Mouse (Mus musculus) liver, embryonic 15.5 days (tissue): Measurements from ENCODE around the gene Mtfr1l. TPM values are rescaled to one million over a fixed set of nuclear protein-coding genes. Genes with fewer than 3 reads are reported as not detected.

Experiments used
- ATAC-seq: fragments of 200-750 bp; cut with Nextera tagmentation; 2 replicates; pipeline ENCODE4 v1.8.0; 2017; ENCODE audit warnings: moderate number of reproducible peaks, mild to moderate bottlenecking, moderate library complexity; ENCODE audit not compliant: insufficient read depth
- H3K27ac ChIP-seq: fragments of 300-500 bp; sonication (generic); replicated peaks from 2 replicates; pipeline ENCODE4 v1.5.1; 2015; ENCODE audit warnings: mild to moderate bottlenecking, inconsistent platforms
- H3K27me3 ChIP-seq: fragments of 300-500 bp; sonication (generic); 2 replicates; pipeline ENCODE4 v1.6.1; 2015; ENCODE audit warnings: mild to moderate bottlenecking, inconsistent platforms
- H3K36me3 ChIP-seq: fragments of 300-500 bp; sonication (generic); replicated peaks from 2 replicates; pipeline ENCODE4 v1.6.1; 2015; ENCODE audit warnings: moderate library complexity, mild to moderate bottlenecking, inconsistent platforms
- H3K4me1 ChIP-seq: fragments of 300-500 bp; sonication (generic); replicated peaks from 2 replicates; pipeline ENCODE4 v1.6.1; 2015; ENCODE audit warnings: inconsistent platforms
- H3K4me2 ChIP-seq: fragments of 300-500 bp; sonication (generic); 2 replicates; pipeline ENCODE4 v1.6.1; 2015; ENCODE audit warnings: moderate library complexity, mild to moderate bottlenecking, inconsistent platforms
- H3K4me3 ChIP-seq: fragments of 300-500 bp; sonication (generic); replicated peaks from 2 replicates; pipeline ENCODE4 v1.5.1; 2015; ENCODE audit warnings: mild to moderate bottlenecking, inconsistent platforms
- H3K9ac ChIP-seq: fragments of 300-500 bp; sonication (generic); 2 replicates; pipeline ENCODE4 v1.6.1; 2015; ENCODE audit warnings: moderate library complexity, mild to moderate bottlenecking, inconsistent platforms
- H3K9me3 ChIP-seq: fragments of 300-500 bp; sonication (generic); replicated peaks from 2 replicates; pipeline ENCODE4 v1.6.1; 2016; ENCODE audit warnings: inconsistent platforms
- WGBS: fragments of 180-500 bp; shearing (Covaris S2); methylation state at CpG from one replicate; pipeline ENCODE4 v1.1.7; 2015; ENCODE audit warnings: mixed read lengths; ENCODE audit not compliant: insufficient replicate concordance; 5-methylcytosine and 5-hydroxymethylcytosine counted together
- polyA plus RNA-seq: library from polyadenylated mRNA; unstranded; fragments of >200 nt; fragmentation: Nextera tagmentation; extraction: Ambion mirVana; gene quantifications from 2 replicates; pipeline ENCODE4 v1.2.1, GENCODE M21; 2015

Mtfr1l gene
- polyA plus RNA-seq, 1 experiment from 2014 or later = 40.3 TPM

DNA sequence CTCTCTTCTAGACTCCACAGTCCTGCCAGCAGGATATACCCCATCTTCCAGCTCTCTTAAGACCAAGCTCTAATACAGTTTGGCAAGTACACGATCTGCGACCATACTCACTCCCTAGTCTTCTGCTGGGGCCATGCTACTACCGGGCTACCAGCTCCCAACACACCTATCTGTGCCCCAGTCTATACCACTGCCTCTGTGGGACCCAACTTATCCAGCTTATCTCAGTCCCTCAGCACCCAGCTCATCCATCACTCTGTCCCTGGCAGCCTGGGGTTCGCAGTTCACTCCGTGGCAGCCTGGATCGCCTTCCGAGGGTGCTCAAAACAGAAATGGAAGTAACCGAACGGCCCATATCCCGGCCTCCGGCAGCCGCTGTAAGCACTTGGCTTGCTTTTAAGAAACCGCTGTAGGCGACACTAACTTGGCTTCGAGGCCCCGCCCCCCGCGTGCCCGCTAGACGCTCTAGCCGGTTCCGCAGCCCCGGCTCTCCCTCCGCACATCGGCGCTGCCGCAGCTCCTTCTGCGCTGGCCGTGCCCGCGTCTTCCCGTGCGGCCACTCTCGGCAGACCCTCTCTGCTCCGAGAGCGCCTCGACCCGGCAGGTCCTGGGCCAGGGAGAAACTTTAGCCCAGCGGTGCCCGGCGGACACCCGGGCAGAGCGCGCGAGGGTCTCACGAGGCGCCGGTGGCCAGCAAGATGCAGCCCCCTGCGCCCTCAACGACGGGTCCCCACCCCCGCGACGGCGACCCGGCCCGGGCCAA, 882 bp downstream of the Mtfr1l start:
- Histone ChIP-seq H3K4me1 (peaks cover 36% of the 10 kb centered on the region), H3K36me3 (peaks cover 29% of the 10 kb centered on the region), H3K9ac (peak overlapping the region; percentile 86), H3K4me2 (peak overlapping the region; percentile 100), H3K27me3 (no peaks in the 10 kb centered on the region), H3K9me3 (no peaks in the 10 kb centered on the region), H3K4me3 (peak overlapping the region; percentile 89), H3K27ac (peak overlapping the region; percentile 86)
- ATAC-seq = peak; percentile 54
- under 1% methylated on average over 57 of the region's 57 CpGs for WGBS

DNA sequence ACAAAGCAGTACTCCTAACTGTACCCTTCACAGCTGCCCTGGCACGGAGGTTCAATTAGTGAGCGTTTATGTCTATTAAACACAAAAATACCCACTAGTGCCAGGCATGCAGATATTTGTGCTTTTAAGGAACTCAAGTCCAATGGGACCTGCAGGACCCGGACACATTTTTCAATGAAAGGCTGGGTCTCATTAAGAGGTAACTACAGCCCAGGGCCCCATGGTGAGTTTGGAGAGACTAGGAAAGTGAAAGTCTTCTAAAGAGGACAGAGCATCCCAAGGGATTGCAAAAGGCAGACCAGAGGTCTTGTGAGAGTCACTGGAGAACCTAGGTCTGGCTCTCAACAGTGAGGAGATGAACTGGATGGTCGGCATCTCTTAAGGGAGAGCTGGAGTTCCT, 1.8 kb downstream of the Mtfr1l start:
- 75% methylated on average over 4 of the region's 4 CpGs for WGBS
- peaks cover 36% of the 10 kb centered on the region for H3K4me1 ChIP-seq
- no peaks in the 10 kb centered on the region for H3K27me3 ChIP-seq
- 0 out of 2 replicates have a peak overlapping the region, but pooled peaks have one; percentile 86 for H3K9ac ChIP-seq
- ATAC-seq = no peak
- H3K9me3 ChIP-seq = no peaks in the 10 kb centered on the region
- H3K36me3 ChIP-seq = peaks cover 38% of the 10 kb centered on the region
- peak overlapping the region; percentile 86 for H3K27ac ChIP-seq
- peak overlapping the region; percentile 89 for H3K4me3 ChIP-seq
- H3K4me2 ChIP-seq = peak overlapping the region; percentile 100

DNA sequence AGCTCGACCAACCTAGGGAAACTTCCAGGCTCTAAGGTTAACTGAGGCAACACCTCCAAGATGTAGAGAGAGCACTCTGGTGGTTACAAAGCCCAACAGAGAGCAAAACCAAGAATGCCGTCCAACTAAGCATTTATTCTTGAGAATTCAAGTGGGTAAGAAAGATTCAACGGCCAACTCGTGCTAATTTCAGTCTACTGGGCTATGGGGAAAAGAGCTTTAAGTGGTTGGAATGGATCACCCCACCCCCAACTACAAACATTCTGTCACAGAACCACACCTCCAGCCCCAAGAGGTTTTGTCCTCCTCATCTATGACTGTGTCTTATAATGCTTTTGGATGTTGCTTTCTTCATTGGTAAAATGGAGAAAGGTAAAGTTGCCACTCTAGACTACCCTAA, 2.3 kb downstream of the Mtfr1l start:
- no peak for ATAC-seq
- H3K27me3 ChIP-seq = no peaks in the 10 kb centered on the region
- no peak overlapping the region for H3K27ac ChIP-seq
- WGBS = 54% methylated on average over 4 of the region's 4 CpGs
- peaks cover 36% of the 10 kb centered on the region for H3K4me1 ChIP-seq
- no peak overlapping the region for H3K4me2 ChIP-seq
- peak overlapping the region; percentile 40; the same call in 1 of the 2 replicates for H3K9ac ChIP-seq
- H3K9me3 ChIP-seq = no peaks in the 10 kb centered on the region
- peaks cover 43% of the 10 kb centered on the region for H3K36me3 ChIP-seq
- no peak overlapping the region for H3K4me3 ChIP-seq

DNA sequence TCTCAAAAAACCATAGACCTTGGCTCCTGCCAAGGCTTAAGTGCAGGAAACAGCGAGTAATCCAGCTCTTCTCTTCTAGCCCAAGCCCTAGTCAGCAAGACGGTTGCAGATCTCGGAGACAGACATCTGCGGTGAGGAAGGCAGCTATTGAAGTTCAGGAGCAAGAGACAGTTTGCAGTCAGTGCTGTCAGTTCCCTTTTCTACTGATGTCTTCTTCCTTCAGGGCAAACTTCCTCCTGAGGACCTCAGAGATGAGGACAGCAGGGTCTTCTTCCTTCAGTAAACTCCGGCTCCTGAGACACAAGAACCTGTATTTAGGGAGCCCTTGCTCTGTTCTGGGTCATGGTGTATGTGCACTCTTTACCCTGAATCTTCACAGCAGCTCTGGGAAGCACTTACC, 9.0 kb downstream of the Mtfr1l start:
- no peak for ATAC-seq
- peaks cover 99% of the 10 kb centered on the region for H3K36me3 ChIP-seq
- H3K9me3 ChIP-seq = no peaks in the 10 kb centered on the region
- peaks cover 10% of the 10 kb centered on the region for H3K4me1 ChIP-seq
- no peak overlapping the region for H3K9ac ChIP-seq
- H3K27ac ChIP-seq = peak overlapping the region; percentile 41; the same call in 1 of the 2 replicates
- 50% methylated on average over 5 of the region's 5 CpGs for WGBS
- no peaks in the 10 kb centered on the region for H3K27me3 ChIP-seq
- H3K4me3 ChIP-seq = no peak overlapping the region
- no peak overlapping the region for H3K4me2 ChIP-seq

DNA sequence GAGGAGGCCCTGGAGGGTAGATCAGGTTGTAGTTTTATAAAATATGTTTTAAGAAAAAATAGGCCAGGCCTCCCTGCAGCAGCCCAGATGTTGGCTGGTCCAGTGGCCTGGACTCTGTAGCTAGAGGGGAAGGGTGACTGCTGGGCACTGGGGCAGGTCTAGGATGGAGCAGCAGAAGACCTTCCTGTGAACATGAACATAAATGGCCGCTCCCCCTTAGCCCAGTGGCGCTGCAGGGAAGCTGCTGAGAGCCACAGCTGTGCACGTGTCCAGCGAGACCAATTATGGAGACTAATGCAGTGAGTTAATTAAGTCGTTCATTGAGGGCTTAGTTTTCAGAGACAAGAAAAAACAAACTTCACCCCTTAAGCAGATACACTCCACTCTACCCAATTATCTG, 9.4 kb downstream of the Mtfr1l start:
- H3K4me2 ChIP-seq = no peak overlapping the region
- H3K9ac ChIP-seq = no peak overlapping the region
- H3K36me3 ChIP-seq = peaks cover 99% of the 10 kb centered on the region
- H3K27me3 ChIP-seq = no peaks in the 10 kb centered on the region
- peaks cover 10% of the 10 kb centered on the region for H3K4me1 ChIP-seq
- no peak overlapping the region for H3K4me3 ChIP-seq
- whole genome bisulfite sequencing = 66% methylated on average over 5 of the region's 5 CpGs
- ATAC-seq = no peak
- H3K27ac ChIP-seq = peak overlapping the region; percentile 41; the same call in 1 of the 2 replicates
- H3K9me3 ChIP-seq = no peaks in the 10 kb centered on the region

DNA sequence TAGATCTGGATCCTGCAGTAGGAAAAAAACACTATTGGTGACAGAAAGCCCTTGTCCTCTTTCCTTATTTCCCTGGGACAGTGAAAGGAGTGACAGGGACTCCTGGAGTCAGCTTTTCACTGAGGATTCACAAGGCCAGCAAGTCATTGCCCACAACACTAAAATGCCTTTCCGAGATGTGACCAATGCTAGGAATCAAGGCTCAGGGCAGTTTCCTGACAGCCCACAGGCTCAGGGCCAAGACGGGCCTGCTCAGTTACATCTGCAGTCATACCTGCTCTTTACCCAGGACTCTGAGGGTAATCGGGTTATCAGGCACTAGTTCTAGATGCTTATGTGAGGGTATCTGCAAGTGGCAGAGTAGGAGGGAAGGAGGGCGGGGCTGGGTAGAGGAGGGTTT, 11.7 kb downstream of the Mtfr1l start:
- 77% methylated on average over 4 of the region's 4 CpGs for WGBS

DNA sequence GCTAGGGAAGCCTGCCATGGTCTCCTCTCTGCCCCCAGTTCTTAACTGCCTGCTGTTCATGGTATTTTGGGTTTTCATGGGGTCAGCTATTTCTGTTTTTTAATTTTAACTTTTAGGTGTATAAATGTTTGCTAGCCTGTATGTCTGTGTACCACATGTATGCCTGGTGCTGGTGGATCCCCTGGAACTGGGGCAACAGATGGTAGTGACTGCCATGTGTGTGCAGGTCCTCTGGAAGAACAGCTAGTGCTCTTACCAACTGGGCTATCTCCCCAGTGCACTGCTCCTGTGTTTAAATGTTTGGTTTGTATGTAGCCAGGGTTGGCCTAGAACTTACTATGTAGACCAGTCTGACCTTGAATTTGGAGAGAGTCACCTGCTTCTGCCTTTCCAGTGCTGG, 15.9 kb downstream of the Mtfr1l start:
- no peak overlapping the region for H3K4me3 ChIP-seq
- no peak for ATAC-seq
- H3K27ac ChIP-seq = no peak overlapping the region
- H3K4me2 ChIP-seq = no peak overlapping the region
- H3K27me3 ChIP-seq = no peaks in the 10 kb centered on the region
- H3K9me3 ChIP-seq = no peaks in the 10 kb centered on the region
- no peak overlapping the region for H3K9ac ChIP-seq
- peaks cover 37% of the 10 kb centered on the region for H3K4me1 ChIP-seq
- peaks cover 71% of the 10 kb centered on the region for H3K36me3 ChIP-seq

More for the DNA sequence above, 11.7 kb downstream of the Mtfr1l start:
- no peak for ATAC-seq
- H3K9ac ChIP-seq = no peak overlapping the region
- peaks cover 10% of the 10 kb centered on the region for H3K4me1 ChIP-seq
- H3K4me3 ChIP-seq = no peak overlapping the region
- no peak overlapping the region for H3K4me2 ChIP-seq
- no peaks in the 10 kb centered on the region for H3K27me3 ChIP-seq
- H3K36me3 ChIP-seq = peaks cover 92% of the 10 kb centered on the region
- no peaks in the 10 kb centered on the region for H3K9me3 ChIP-seq
- H3K27ac ChIP-seq = no peak overlapping the region

DNA sequence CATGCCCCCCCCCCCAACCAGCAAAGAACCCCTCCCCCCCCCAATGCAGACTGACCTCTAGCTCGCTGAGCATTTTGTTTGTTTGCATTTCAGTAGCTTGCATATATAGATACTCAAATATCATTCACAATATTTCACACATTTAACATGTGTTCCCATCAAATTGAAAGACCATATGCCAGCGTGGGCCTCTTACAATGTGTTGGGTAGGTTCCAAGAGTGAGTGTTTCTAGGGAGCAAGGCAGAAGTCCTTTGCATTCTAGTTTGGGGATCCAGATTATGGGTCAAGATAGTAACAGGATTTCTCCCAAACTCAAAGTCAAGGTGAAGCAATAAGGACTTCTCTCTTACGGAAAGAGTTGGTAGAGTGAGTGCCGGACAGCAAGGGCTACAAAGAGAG, 16.6 kb downstream of the Mtfr1l start:
- H3K36me3 ChIP-seq = peaks cover 69% of the 10 kb centered on the region
- H3K9me3 ChIP-seq = no peaks in the 10 kb centered on the region
- no peak for ATAC-seq
- H3K4me3 ChIP-seq = no peak overlapping the region
- H3K4me1 ChIP-seq = peaks cover 45% of the 10 kb centered on the region
- H3K27ac ChIP-seq = no peak overlapping the region
- WGBS = 83% methylated on average over 4 of the region's 4 CpGs
- H3K27me3 ChIP-seq = no peaks in the 10 kb centered on the region
- no peak overlapping the region for H3K4me2 ChIP-seq
- H3K9ac ChIP-seq = no peak overlapping the region

DNA sequence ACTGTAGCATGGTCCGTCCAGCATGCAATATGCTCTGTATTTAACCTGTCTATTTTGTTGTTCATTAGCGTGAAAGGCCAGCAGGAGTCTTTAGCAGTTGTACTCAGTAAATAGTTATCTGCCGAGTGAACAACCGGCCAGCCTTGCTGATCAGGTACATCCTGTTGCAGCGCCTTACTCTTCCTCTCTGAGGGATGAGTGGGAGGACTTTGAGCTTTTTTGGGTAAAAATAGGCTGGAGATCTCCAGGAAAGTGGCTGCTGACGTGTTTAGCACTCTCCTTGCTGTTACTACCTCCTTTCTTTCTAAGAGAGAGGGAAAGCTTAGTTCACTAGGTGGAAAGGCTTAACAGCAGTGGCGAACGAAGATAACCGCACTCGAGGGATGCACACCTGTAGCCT, 17.5 kb downstream of the Mtfr1l start:
- Histone ChIP-seq H3K36me3 (peaks cover 61% of the 10 kb centered on the region), H3K4me2 (no peak overlapping the region), H3K27ac (0 out of 2 replicates have a peak overlapping the region, but pooled peaks have one; percentile 12), H3K9me3 (no peaks in the 10 kb centered on the region), H3K27me3 (no peaks in the 10 kb centered on the region), H3K9ac (no peak overlapping the region), H3K4me3 (no peak overlapping the region), H3K4me1 (peaks cover 51% of the 10 kb centered on the region)
- ATAC-seq = no peak
- WGBS = 73% methylated on average over 10 of the region's 10 CpGs

DNA sequence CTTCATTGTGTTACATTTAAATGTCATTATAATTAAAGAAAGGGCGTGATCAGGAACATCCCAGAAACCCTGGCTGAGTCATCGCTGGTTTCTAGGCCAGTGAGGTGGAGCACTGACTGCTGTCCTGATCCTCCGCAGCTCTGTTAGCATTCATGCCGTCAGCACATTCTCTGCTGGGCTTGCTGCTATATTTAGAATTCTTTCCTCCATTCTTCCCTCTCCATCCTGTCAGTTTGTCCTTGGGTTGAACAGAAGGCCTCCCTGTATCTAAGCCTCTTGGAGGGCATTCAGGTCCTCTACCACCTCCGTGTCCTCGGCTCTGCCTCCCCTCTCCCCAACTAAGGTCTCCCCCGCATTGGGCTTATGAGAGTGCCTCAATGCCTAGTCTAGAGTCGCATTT, 18.2 kb downstream of the Mtfr1l start:
- WGBS = 65% methylated on average over 8 of the region's 8 CpGs
- no peak overlapping the region for H3K4me3 ChIP-seq
- H3K4me2 ChIP-seq = no peak overlapping the region
- H3K27ac ChIP-seq = peak overlapping the region; percentile 21; the same call in 1 of the 2 replicates
- peaks cover 54% of the 10 kb centered on the region for H3K36me3 ChIP-seq
- H3K9ac ChIP-seq = no peak overlapping the region
- no peaks in the 10 kb centered on the region for H3K9me3 ChIP-seq
- H3K4me1 ChIP-seq = peaks cover 58% of the 10 kb centered on the region
- no peaks in the 10 kb centered on the region for H3K27me3 ChIP-seq
- no peak for ATAC-seq

DNA sequence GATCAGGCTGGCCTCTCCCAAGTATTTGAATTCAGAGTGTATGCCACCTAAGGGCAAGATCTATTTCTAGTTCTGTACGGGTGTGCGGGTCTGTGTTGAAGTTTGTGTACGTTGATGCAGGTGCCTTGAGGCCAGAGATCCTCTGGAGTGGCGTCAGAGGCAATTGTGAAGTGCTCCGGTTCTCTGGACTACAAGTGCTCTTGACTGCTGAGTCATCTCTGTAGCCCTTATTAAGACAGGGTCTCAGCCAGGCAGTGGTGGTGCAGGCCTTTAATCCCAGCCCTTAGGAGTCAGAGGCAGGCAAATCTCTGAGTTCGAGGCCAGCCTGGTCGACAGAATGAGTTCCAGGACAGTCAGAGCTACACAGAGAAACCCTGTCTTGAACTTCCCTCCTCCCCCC, 19.6 kb downstream of the Mtfr1l start:
- Histone ChIP-seq H3K4me1 (peaks cover 70% of the 10 kb centered on the region), H3K36me3 (peaks cover 40% of the 10 kb centered on the region), H3K27me3 (no peaks in the 10 kb centered on the region), H3K4me3 (no peak overlapping the region), H3K9me3 (no peaks in the 10 kb centered on the region), H3K9ac (no peak overlapping the region), H3K27ac (peak overlapping the region; percentile 8; the same call in 1 of the 2 replicates), H3K4me2 (0 out of 2 replicates have a peak overlapping the region, but pooled peaks have one; percentile 13)
- ATAC-seq = no peak
- 49% methylated on average over 7 of the region's 7 CpGs for WGBS
